Mouse (Mus musculus) heart, embryonic 14.5 days (tissue): Measurements from ENCODE around the gene Fn3k. TPM values are rescaled to one million over a fixed set of nuclear protein-coding genes. Genes with fewer than 3 reads are reported as not detected.

Experiments
- ATAC-seq: fragments of 200-750 bp; cut with Nextera tagmentation; 2 replicates; pipeline ENCODE4 v1.8.0; 2017; ENCODE audit warnings: low read depth, moderate TSS enrichment; ENCODE audit not compliant: insufficient number of reproducible peaks, insufficient read depth, low FRiP score
- H3K27ac ChIP-seq, 2 experiments: fragments of 200-500 bp in 1 of 2; fragments of 300-500 bp in 1 of 2; sonication (generic) in 1 of 2; replicated peaks in 1 of 2; 2 replicates each; pipeline ENCODE4 v1.5.1; 2012 to 2014; ENCODE audit warnings: low read depth in 2 of 2, low read length in 2 of 2, control low read depth in 1 of 2, mild to moderate bottlenecking in 1 of 2, mixed read lengths in 1 of 2; ENCODE audit not compliant: control insufficient read depth in 1 of 2, insufficient read depth in 1 of 2
- H3K27me3 ChIP-seq: fragments of 300-500 bp; sonication (generic); 2 replicates; pipeline ENCODE4 v1.6.1; 2014; ENCODE audit warnings: mild to moderate bottlenecking, low read length, control low read depth; ENCODE audit not compliant: control insufficient read depth, insufficient read depth
- H3K36me3 ChIP-seq: fragments of 300-500 bp; sonication (generic); 2 replicates; pipeline ENCODE4 v1.6.1; 2014; ENCODE audit warnings: mild to moderate bottlenecking, control low read depth, low read length, mixed read lengths; ENCODE audit not compliant: control insufficient read depth, insufficient read depth
- H3K4me1 ChIP-seq, 2 experiments: fragments of 200-500 bp in 1 of 2; fragments of 300-500 bp in 1 of 2; sonication (generic) in 1 of 2; 2 replicates each; pipeline ENCODE4 v1.6.1; 2012 to 2014; ENCODE audit warnings: low read length in 2 of 2, control low read depth in 1 of 2, mixed read lengths in 1 of 2; ENCODE audit not compliant: control insufficient read depth in 2 of 2, insufficient read depth in 2 of 2
- H3K4me2 ChIP-seq: fragments of 300-500 bp; sonication (generic); 2 replicates; pipeline ENCODE4 v1.6.1; 2014; ENCODE audit warnings: mild to moderate bottlenecking, low read length
- H3K4me3 ChIP-seq, 2 experiments: fragments of 200-500 bp in 1 of 2; fragments of 300-500 bp in 1 of 2; sonication (generic) in 1 of 2; 2 replicates each; pipeline ENCODE4 v1.5.1; 2012 to 2014; ENCODE audit warnings: low read length in 2 of 2, mild to moderate bottlenecking in 2 of 2, control low read depth in 1 of 2, low read depth in 1 of 2, moderate library complexity in 1 of 2; ENCODE audit not compliant: control insufficient read depth in 1 of 2, insufficient read depth in 1 of 2
- H3K9ac ChIP-seq: fragments of 300-500 bp; sonication (generic); 2 replicates; pipeline ENCODE4 v1.6.1; 2014; ENCODE audit warnings: mild to moderate bottlenecking, low read length
- H3K9me3 ChIP-seq: fragments of 300-500 bp; sonication (generic); 2 replicates; pipeline ENCODE4 v1.6.1; 2016; ENCODE audit warnings: low read length, control low read depth; ENCODE audit not compliant: control insufficient read depth
- WGBS: fragments of 180-500 bp; shearing (Covaris S2); extraction: QIAGEN DNeasy Blood & Tissue Kit; methylation state at CpG from one replicate; pipeline ENCODE4 v1.1.7; 2014; 5-methylcytosine and 5-hydroxymethylcytosine counted together
- polyA plus RNA-seq: library from polyadenylated mRNA; unstranded; fragments of >200 nt; fragmentation: Nextera tagmentation; extraction: Ambion mirVana; gene quantifications from 2 replicates; pipeline ENCODE4 v1.2.1, GENCODE M21; 2014

Fn3k gene
- 13.6 and 14.8 TPM in 2 replicates for polyA plus RNA-seq

GRCm38 (mm10) chr11:121434156-121435155, at the start of gene Fn3k:
Fn3k (plus strand) TSS chr11:121434913.
- peaks cover 19% of the 10 kb centered on the region in 2 experiments for H3K4me1 ChIP-seq
- peak within 1 kb of the TSS; percentile 69 for H3K9ac ChIP-seq
- H3K36me3 ChIP-seq, result peaks cover 17% of the 10 kb centered on the region
- peak within 1 kb of the TSS; percentile 84 for H3K4me2 ChIP-seq
- ATAC-seq, result peak; percentile 88
- peak within 1 kb of the TSS; percentile 81 to 85 for H3K27ac ChIP-seq
- WGBS, result 6% methylated on average over 30 of the region's 30 CpGs
- no peaks in the 10 kb centered on the region for H3K27me3 ChIP-seq
- H3K4me3 ChIP-seq, result peak within 1 kb of the TSS; percentile 47 to 58
- H3K9me3 ChIP-seq, result no peaks in the 10 kb centered on the region

GRCm38 (mm10) chr11:121387750-121388553, 46.8 kb upstream of the Fn3k start, which contains the start of gene Rab40b:
Rab40b (minus strand) TSS chr11:121388251.
- peak; percentile 98 for ATAC-seq
- WGBS, result under 1% methylated on average over 61 of the region's 61 CpGs
- Histone ChIP-seq H3K9ac (peak within 1 kb of the TSS; percentile 76), H3K4me1 (peaks cover 0 to 2% of the 10 kb centered on the region in 2 experiments; a peak in 1 of 4 replicates), H3K27ac (peak within 1 kb of the TSS; percentile 5 to 37; a peak in 1 of 4 replicates), H3K4me3 (peak within 1 kb of the TSS; percentile 58 to 76), H3K36me3 (no peaks in the 10 kb centered on the region), H3K27me3 (no peaks in the 10 kb centered on the region), H3K4me2 (peak within 1 kb of the TSS; percentile 82), H3K9me3 (no peaks in the 10 kb centered on the region)

DNA sequence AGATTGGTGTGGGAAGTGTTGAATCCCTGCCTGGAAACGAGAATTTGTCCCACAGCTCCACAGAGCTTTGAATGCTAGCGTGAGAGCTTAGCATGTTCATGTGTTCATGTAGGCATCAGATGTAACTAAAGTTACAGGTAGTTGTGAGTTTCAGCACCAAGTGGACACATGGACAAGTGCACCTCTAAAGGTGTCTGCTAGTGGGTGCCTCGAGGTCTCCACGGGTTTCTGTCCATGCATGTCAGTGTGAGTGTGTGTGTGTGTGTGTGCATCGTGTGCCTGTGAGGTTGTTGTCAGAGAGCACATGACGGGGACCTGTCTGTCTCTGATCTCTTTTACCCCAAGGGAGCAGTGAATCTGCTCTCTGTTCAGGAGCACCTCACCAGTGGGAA, 46.2 kb upstream of the Fn3k start:
- Histone ChIP-seq H3K4me1 (peaks cover 0 to 2% of the 10 kb centered on the region in 2 experiments; a peak in 1 of 4 replicates), H3K9me3 (no peaks in the 10 kb centered on the region), H3K9ac (no peak overlapping the region), H3K4me2 (peak overlapping the region; percentile 82), H3K27ac (peak overlapping the region; percentile 5 to 37; a peak in 1 of 4 replicates), H3K4me3 (peak overlapping the region; percentile 58 to 76), H3K27me3 (no peaks in the 10 kb centered on the region), H3K36me3 (no peaks in the 10 kb centered on the region)
- WGBS, result 9% methylated on average over 6 of the region's 6 CpGs
- ATAC-seq, result no peak

GRCm38 (mm10) chr11:121390793-121391192, 43.9 kb upstream of the Fn3k start:
- Histone ChIP-seq H3K9ac (no peak overlapping the region), H3K4me2 (no peak overlapping the region), H3K27ac (no peak overlapping the region), H3K27me3 (no peaks in the 10 kb centered on the region), H3K4me1 (peaks cover 0 to 2% of the 10 kb centered on the region in 2 experiments; a peak in 1 of 4 replicates), H3K36me3 (no peaks in the 10 kb centered on the region), H3K4me3 (no peak overlapping the region), H3K9me3 (no peaks in the 10 kb centered on the region)
- no peak for ATAC-seq
- WGBS, result 51% methylated on average over 3 of the region's 3 CpGs

DNA sequence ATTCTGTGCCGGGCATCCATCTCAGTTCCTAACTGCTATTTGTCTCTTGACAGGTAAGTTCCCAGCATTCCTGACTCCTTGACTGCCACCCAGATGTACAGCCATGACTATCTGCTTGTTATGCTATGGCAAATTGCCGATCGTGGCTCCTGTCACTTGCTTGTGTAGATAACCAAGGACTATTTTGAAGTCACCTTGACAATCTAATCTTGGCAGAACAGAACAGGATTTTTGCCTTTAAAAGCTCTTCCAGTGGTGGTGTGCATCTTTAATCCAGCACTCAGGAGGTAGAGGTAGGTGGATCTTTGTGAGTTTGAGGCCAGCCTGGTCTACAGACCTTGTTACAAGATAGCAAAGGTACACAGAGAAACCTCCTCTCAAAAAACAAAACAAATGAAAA, 42.3 kb upstream of the Fn3k start:
- Histone ChIP-seq H3K9ac (no peak overlapping the region), H3K4me1 (peaks cover 0 to 2% of the 10 kb centered on the region in 2 experiments; a peak in 1 of 4 replicates), H3K27me3 (no peaks in the 10 kb centered on the region), H3K4me3 (no peak overlapping the region), H3K27ac (no peak overlapping the region), H3K9me3 (no peaks in the 10 kb centered on the region), H3K4me2 (no peak overlapping the region), H3K36me3 (no peaks in the 10 kb centered on the region)
- no peak for ATAC-seq
- 54% methylated on average over 3 of the region's 3 CpGs for WGBS

GRCm38 (mm10) chr11:121407366-121408155, 27.2 kb upstream of the Fn3k start:
- WGBS, result 62% methylated on average over 3 of the region's 3 CpGs
- H3K4me2 ChIP-seq, result no peak overlapping the region
- no peaks in the 10 kb centered on the region for H3K27me3 ChIP-seq
- H3K9me3 ChIP-seq, result no peaks in the 10 kb centered on the region
- H3K27ac ChIP-seq, result no peak overlapping the region
- H3K9ac ChIP-seq, result no peak overlapping the region
- H3K4me1 ChIP-seq, result no peaks in the 10 kb centered on the region
- no peaks in the 10 kb centered on the region for H3K36me3 ChIP-seq
- ATAC-seq, result no peak
- no peak overlapping the region for H3K4me3 ChIP-seq
